Mouse (Mus musculus) E14TG2a.4 (cell line): ENCODE results near the gene Gm20605.
A peak's percentile ranks its signal among the peaks of the same experiment; 100 is the strongest.

Experiments
- CTCF ChIP-seq: conservative IDR thresholded peaks from 2 replicates; pipeline ENCODE4 v1.5.1; 2014; ENCODE audit warnings: low read length
- NANOG ChIP-seq: IDR thresholded peaks from 2 replicates; pipeline ENCODE4 v1.6.1; 2014; ENCODE audit warnings: borderline replicate concordance, low read length, mixed read lengths
- POU5F1 ChIP-seq: IDR thresholded peaks from 2 replicates; pipeline ENCODE4 v1.6.1; 2014; ENCODE audit warnings: low read length, borderline replicate concordance

- TF ChIP-seq CTCF (peak; percentile 78), NANOG (no peak), POU5F1 (no peak)
Observed at GRCm38 (mm10) chr5:137641054-137641453, 12.1 kb downstream of the Gm20605 start, which contains the start of gene Sap25.
